Mouse (Mus musculus) CH12.LX (cell line): ENCODE results near the gene Diaph2.

Experiments
- POLR2AphosphoS2 ChIP-seq: IDR thresholded peaks from 2 replicates; pipeline ENCODE4 v1.6.1; 2011; ENCODE audit warnings: low read depth, low read length, improper control_type of control experiment
- UBTF ChIP-seq: IDR thresholded peaks from 2 replicates; pipeline ENCODE4 v1.6.1; 2012; ENCODE audit warnings: low read depth, mild to moderate bottlenecking, inconsistent platforms, low read length, improper control_type of control experiment, moderate library complexity
- ZC3H11A ChIP-seq: IDR thresholded peaks from 2 replicates; pipeline ENCODE4 v1.6.1; 2012; ENCODE audit warnings: low read depth, mild to moderate bottlenecking, inconsistent platforms, low read length, improper control_type of control experiment
- ZNF384 ChIP-seq: IDR thresholded peaks from 2 replicates; pipeline ENCODE4 v1.6.1; 2012; ENCODE audit warnings: low read depth, low read length, improper control_type of control experiment, inconsistent platforms

GRCm38 (mm10) chrX:129756606-129757005 is 7.1 kb downstream of the Diaph2 start:
- TF ChIP-seq UBTF, result no peak
- no peak for TF ChIP-seq ZC3H11A
- no peak for TF ChIP-seq POLR2AphosphoS2
- no peak for TF ChIP-seq ZNF384
